In genomic region chr5:64206431-64206830, GRCm38 (mm10) we compare ENCODE assay signal across 17 mouse cellular contexts. TPM values are rescaled to one million over a fixed set of nuclear protein-coding genes. Genes with fewer than 3 reads are reported as not detected.
DNase-seq lines count a peak whose midpoint lies in the region; ATAC-seq and TF ChIP-seq lines count a peak whose summit lies in the region.
"Had no signal": no experiment of that assay in that cellular context is flagged by ENCODE, and none has a peak within 500 bp of the region (broad histone marks: within the 10 kb centered on the region; RNA-seq: fewer than 3 reads in every experiment).

No protein-coding gene starts in this region.

- H3K4me2 ChIP-seq in kidney, embryonic 14.5 days (replicated peaks; ENCODE audit: low read depth, low read length): no peak overlapping the region
- no peak overlapping the region for H3K4me2 ChIP-seq in kidney, embryonic 16.5 days (replicated peaks; ENCODE audit: low read depth, low read length)
- H3K4me2 ChIP-seq: embryonic facial prominence, embryonic 15.5 days; forebrain, embryonic 15.5 days; hindbrain, embryonic 14.5 days had no signal

- DNase-seq in heart, embryonic 10.5 days (ENCODE audit: low spot score): peak; percentile 58
- no peak for DNase-seq in heart, postnatal 25 days (ENCODE audit: low spot score)
- peak; percentile 42 for DNase-seq in ZHBTc4 (ENCODE audit: low read depth, low spot score)
- DNase-seq in left cerebral cortex, postnatal 14 days (ENCODE audit: low spot score in 2 of 2): no peak
- no peak for DNase-seq in lung, adult 2 months
- DNase-seq: adrenal gland, postnatal 10 days; cerebellum, adult 18-20 months; cerebellum, adult 9-11 months; cerebellum, postnatal 36 days; heart, postnatal 10 days had no signal

- H3K36me3 ChIP-seq in heart, embryonic 10.5 days: no peaks in the 10 kb centered on the region
- H3K36me3 ChIP-seq in kidney, embryonic 14.5 days (ENCODE audit: control insufficient read depth, insufficient read depth, low read length): no peaks in the 10 kb centered on the region
- H3K36me3 ChIP-seq in kidney, embryonic 16.5 days (ENCODE audit: insufficient read depth, low read length): no peaks in the 10 kb centered on the region
- H3K36me3 ChIP-seq: embryonic facial prominence, embryonic 15.5 days; forebrain, embryonic 15.5 days; hindbrain, embryonic 10.5 days had no signal

- TF ChIP-seq POLR2A in lung, adult 2 months (IDR thresholded peaks at IDR 0.05; ENCODE audit: borderline replicate concordance, extremely low read depth, low read depth, low read length): no peak

- H3K9ac ChIP-seq in kidney, embryonic 14.5 days (ENCODE audit: low read depth, low read length): no peak overlapping the region
- no peak overlapping the region for H3K9ac ChIP-seq in kidney, embryonic 16.5 days (replicated peaks; ENCODE audit: low read length)
- H3K9ac ChIP-seq: embryonic facial prominence, embryonic 15.5 days; forebrain, embryonic 15.5 days; hindbrain, embryonic 14.5 days had no signal

- no peak for TF ChIP-seq CTCF in lung, adult 2 months (IDR thresholded peaks at IDR 0.05; ENCODE audit: insufficient read depth, low read length)

- no peaks in the 10 kb centered on the region for H3K27me3 ChIP-seq in heart, embryonic 10.5 days (ENCODE audit: insufficient read depth, poor library complexity, severe bottlenecking)
- no peaks in the 10 kb centered on the region for H3K27me3 ChIP-seq in kidney, embryonic 14.5 days (ENCODE audit: control insufficient read depth, insufficient read depth, low read length)
- no peaks in the 10 kb centered on the region for H3K27me3 ChIP-seq in kidney, embryonic 16.5 days (ENCODE audit: insufficient read depth, low read length)
- H3K27me3 ChIP-seq: embryonic facial prominence, embryonic 15.5 days; forebrain, embryonic 15.5 days had no signal

- ATAC-seq in kidney, embryonic 14.5 days (ENCODE audit: low FRiP score, low TSS enrichment): peak; percentile 41; the same call in 1 of the 2 replicates
- no peak for ATAC-seq in kidney, embryonic 16.5 days (ENCODE audit: low FRiP score, low TSS enrichment)
- 0 out of 2 replicates have a peak, but pooled peaks have one; percentile 26 for ATAC-seq in erythroblast, adult 5-6 weeks (replicated peaks; ENCODE audit: low FRiP score, poor library complexity, severe bottlenecking)
- ATAC-seq: forebrain, embryonic 15.5 days had no signal

- H3K9me3 ChIP-seq in heart, embryonic 10.5 days: no peaks in the 10 kb centered on the region
- no peaks in the 10 kb centered on the region for H3K9me3 ChIP-seq in kidney, embryonic 14.5 days (ENCODE audit: control insufficient read depth, low read length)
- no peaks in the 10 kb centered on the region for H3K9me3 ChIP-seq in kidney, embryonic 16.5 days (ENCODE audit: low read length)
- H3K9me3 ChIP-seq: embryonic facial prominence, embryonic 15.5 days; forebrain, embryonic 15.5 days; hindbrain, embryonic 10.5 days had no signal

- H3K4me1 ChIP-seq in heart, embryonic 10.5 days: peaks cover 9% of the 10 kb centered on the region; the same call in 1 of the 2 replicates
- no peaks in the 10 kb centered on the region for H3K4me1 ChIP-seq in kidney, embryonic 14.5 days (ENCODE audit: control insufficient read depth, insufficient read depth, low read length)
- 0 out of 2 replicates have a peak, but pooled peaks cover 1% of the 10 kb centered on the region for H3K4me1 ChIP-seq in kidney, embryonic 16.5 days (ENCODE audit: insufficient read depth, low read length)
- H3K4me1 ChIP-seq in lung, adult 2 months (ENCODE audit: control insufficient read depth, insufficient read depth, low read length): no peaks in the 10 kb centered on the region
- H3K4me1 ChIP-seq: embryonic facial prominence, embryonic 15.5 days; forebrain, embryonic 15.5 days had no signal

- H3K27ac ChIP-seq in heart, embryonic 10.5 days: no peak overlapping the region
- no peak overlapping the region for H3K27ac ChIP-seq in kidney, embryonic 14.5 days (ENCODE audit: low read depth, low read length)
- H3K27ac ChIP-seq in kidney, embryonic 16.5 days (ENCODE audit: low read length): no peak overlapping the region
- H3K27ac ChIP-seq: embryonic facial prominence, embryonic 15.5 days; forebrain, embryonic 15.5 days; hindbrain, embryonic 10.5 days; hindbrain, embryonic 14.5 days had no signal

- H3K4me3 ChIP-seq in heart, embryonic 10.5 days: no peak overlapping the region
- H3K4me3 ChIP-seq in kidney, embryonic 14.5 days (ENCODE audit: low read length): no peak overlapping the region
- H3K4me3 ChIP-seq in kidney, embryonic 16.5 days (ENCODE audit: low read length): no peak overlapping the region
- H3K4me3 ChIP-seq in lung, adult 2 months (replicated peaks; ENCODE audit: extremely low read depth, low read depth, low read length): no peak overlapping the region
- H3K4me3 ChIP-seq: embryonic facial prominence, embryonic 15.5 days; forebrain, embryonic 15.5 days; hindbrain, embryonic 10.5 days had no signal

- 54% methylated on average over 3 of the region's 3 CpGs for WGBS in heart, embryonic 10.5 days
- WGBS in kidney, embryonic 14.5 days: 71% methylated on average over 3 of the region's 3 CpGs
- WGBS in kidney, embryonic 16.5 days: 68% methylated on average over 3 of the region's 3 CpGs
- WGBS in lung, adult 2 months: 73% methylated on average over 3 of the region's 3 CpGs

- intact Hi-C loops in heart, postnatal 25 days (cut with DNase I): no loop called here
- intact Hi-C loops in left cerebral cortex, postnatal 14 days (cut with DNase I): no loop called here

RNA-seq across cellular contexts. Expression of gene Tbc1d1, which starts 50.3 kb away (rescaled TPM):
- 38.3 and 44.2 TPM in 2 replicates for polyA plus RNA-seq in heart, embryonic 10.5 days (2016; fragmentation: Nextera tagmentation; extraction: Ambion mirVana)
- total RNA-seq in heart, postnatal 25 days (2021): 10 to 100 TPM; 17.0 to 20.2 TPM
- polyA plus RNA-seq in kidney, embryonic 14.5 days (2014; fragmentation: Nextera tagmentation; extraction: Ambion mirVana): 26.7 and 39.9 TPM in 2 replicates
- polyA plus RNA-seq in kidney, embryonic 16.5 days (2015; fragmentation: Nextera tagmentation; extraction: Ambion mirVana): 39.5 and 40.7 TPM in 2 replicates
- total RNA-seq in erythroblast, adult 5-6 weeks (2015; ENCODE audit: low replicate concordance): 7.3 and 10.4 TPM in 2 replicates
- total RNA-seq in erythroblast, adult 5-6 weeks (2017; ENCODE audit: low replicate concordance): 9.6 and 11.0 TPM in 2 replicates
- 10 to 100 TPM; 17.0 to 18.4 TPM for total RNA-seq in left cerebral cortex, postnatal 14 days (2021)
- 12.1 and 18.5 TPM in 2 replicates for polyA plus RNA-seq in lung, adult 2 months (2012; rRNA removed)

Comparison
In these comparisons a context has a peak if more than half of its experiments do, and no peak if none do; other contexts are left out.
1. DNase-seq: peak in heart, embryonic 10.5 days (single experiment) and ZHBTc4 (single experiment); none in heart, postnatal 25 days (single experiment), left cerebral cortex, postnatal 14 days (0 of 2) and lung, adult 2 months (single experiment).